Mouse (Mus musculus) frontal cortex, postnatal 25 days (tissue): ENCODE measurements around the gene Lrguk.

Experiments
- DNase-seq, 2 experiments: peaks; one replicate each; pipeline ENCODE4 v3.0.0; 2022; ENCODE audit warnings: low spot score in 2 of 2

Lrguk gene

GRCm38 (mm10) chr6:34176111-34176863 lies 147.0 kb downstream of the Lrguk start:
- DNase-seq = no peak

- DNase-seq = peak; percentile 84 to 87
Observed at GRCm38 (mm10) chr6:34176864-34177247, 147.6 kb downstream of the Lrguk start, which contains the start of gene Slc35b4. Gene Slc35b4, minus strand, starts transcription at chr6:34177111.

- DNase-seq = no peak
Observed at GRCm38 (mm10) chr6:34179007-34179406, 149.8 kb downstream of the Lrguk start.

- no peak for DNase-seq
Observed at GRCm38 (mm10) chr6:34179911-34180310, 150.7 kb downstream of the Lrguk start.

GRCm38 (mm10) chr6:34181961-34182360 lies 152.7 kb downstream of the Lrguk start:
- no peak for DNase-seq

- no peak for DNase-seq
Observed at GRCm38 (mm10) chr6:34183326-34183725, 154.1 kb downstream of the Lrguk start.
